Mouse (Mus musculus): ENCODE measurements around the gene Med13l.

- TF ChIP-seq CTCF (IDR thresholded peaks at IDR 0.05; ENCODE audit: control insufficient read depth, insufficient read depth, insufficient replicate concordance, low read depth, low read length) (no peak), POLR2A (IDR thresholded peaks at IDR 0.05; ENCODE audit: control insufficient read depth, low read depth, low read length) (no peak)
Measured at GRCm38 (mm10) chr5:118734455-118734854, 174.0 kb downstream of the Med13l start.

All from testis, adult 2 months (tissue).